Mouse (Mus musculus): ENCODE measurements around the gene Smoc1. TPM values are rescaled to one million over a fixed set of nuclear protein-coding genes. Genes with fewer than 3 reads are reported as not detected.

The Smoc1 gene
- 0.16 TPM in 1 of 2 replicates, not detected in the other for total RNA-seq (2023)

DNA sequence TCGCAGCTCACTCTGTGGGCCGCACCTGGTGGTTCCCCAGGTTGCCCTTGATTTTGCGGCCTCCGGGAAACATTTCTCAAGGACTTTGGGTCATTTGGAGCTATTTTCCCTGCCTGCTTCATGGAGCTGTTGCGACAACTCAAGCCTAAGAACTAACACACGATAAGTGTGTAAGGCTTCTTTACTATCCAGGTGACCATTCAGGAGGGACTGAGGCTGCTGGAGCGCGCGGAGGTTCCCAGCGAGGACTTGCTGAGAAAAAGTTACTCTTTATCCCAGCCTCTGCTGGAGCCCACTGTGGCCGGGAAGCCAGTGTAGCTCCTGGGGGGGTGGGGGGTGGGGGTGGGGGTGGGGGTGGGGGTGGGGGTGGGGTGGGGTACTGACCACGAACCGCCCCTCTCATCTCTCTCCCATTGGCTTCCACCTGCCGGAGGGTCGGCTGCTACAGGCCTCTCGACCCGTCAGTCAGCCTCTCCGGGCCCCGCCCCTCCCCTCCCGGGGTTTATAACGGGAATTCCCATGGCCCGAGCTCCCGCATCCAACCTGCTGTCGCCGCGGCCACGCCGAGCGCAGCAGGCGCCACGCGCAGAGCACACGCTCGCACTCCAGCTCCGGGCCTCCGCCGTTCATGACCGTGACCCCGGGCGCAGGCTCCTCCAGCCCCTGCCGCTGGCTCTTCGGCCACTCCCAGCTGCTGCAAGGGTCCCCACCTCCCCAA is at the start of gene Smoc1:
TSS of gene Smoc1 (plus strand) at position 532 of the 718 bp plus-strand sequence.

Other genes starting within 250 kb of the Smoc1 start
- 104 and 127 TPM in 2 replicates for gene Susd6, start 236.3 kb upstream of the Smoc1 start, total RNA-seq (2023)
- 956 and 1,158 TPM in 2 replicates for gene Srsf5, start 81.3 kb upstream of the Smoc1 start, total RNA-seq (2023)
- gene Slc10a1, start 58.1 kb upstream of the Smoc1 start, total RNA-seq (2023) = not detected in 2 replicates